Mouse (Mus musculus) midbrain, postnatal 0 days (tissue): ENCODE results near the gene Kmt2d. TPM values are rescaled to one million over a fixed set of nuclear protein-coding genes. Genes with fewer than 3 reads are reported as not detected.

ENCODE experiments used
- ATAC-seq: fragments of 200-750 bp; cut with Nextera tagmentation; 2 replicates; pipeline ENCODE4 v1.8.0; 2017; ENCODE audit warnings: moderate number of reproducible peaks, mild to moderate bottlenecking, moderate TSS enrichment, moderate library complexity; ENCODE audit not compliant: low FRiP score
- DNase-seq: peaks from one replicate; pipeline ENCODE4 v3.0.0-alpha.2; 2015; ENCODE audit warnings: low spot score
- H3K27ac ChIP-seq: fragments of 300-500 bp; sonication (generic); 2 replicates; pipeline ENCODE4 v1.5.1; 2014; ENCODE audit warnings: low read depth, mild to moderate bottlenecking, low read length, mixed read lengths
- H3K27me3 ChIP-seq: fragments of 300-500 bp; sonication (generic); 2 replicates; pipeline ENCODE4 v1.6.1; 2014; ENCODE audit warnings: low read length, control low read depth, mixed read lengths; ENCODE audit not compliant: insufficient read depth
- H3K36me3 ChIP-seq: fragments of 300-500 bp; sonication (generic); 2 replicates; pipeline ENCODE4 v1.6.1; 2014; ENCODE audit warnings: low read length, control low read depth, mixed read lengths; ENCODE audit not compliant: insufficient read depth
- H3K4me1 ChIP-seq: fragments of 300-500 bp; sonication (generic); 2 replicates; pipeline ENCODE4 v1.6.1; 2014; ENCODE audit warnings: mild to moderate bottlenecking, control low read depth, antibody characterized with exemption, low read length, mixed read lengths; ENCODE audit not compliant: insufficient read depth
- H3K4me2 ChIP-seq: fragments of 300-500 bp; sonication (generic); 2 replicates; pipeline ENCODE4 v1.6.1; 2014; ENCODE audit warnings: low read depth, mild to moderate bottlenecking, low read length, mixed read lengths; ENCODE audit not compliant: poor library complexity, severe bottlenecking
- H3K4me3 ChIP-seq: fragments of 300-500 bp; sonication (generic); 2 replicates; pipeline ENCODE4 v1.5.1; 2014; ENCODE audit warnings: low read depth, mild to moderate bottlenecking, low read length, moderate library complexity
- H3K9ac ChIP-seq: fragments of 300-500 bp; sonication (generic); replicated peaks from 2 replicates; pipeline ENCODE4 v1.6.1; 2014; ENCODE audit warnings: mild to moderate bottlenecking, low read length, moderate library complexity, mixed read lengths; ENCODE audit not compliant: poor library complexity, severe bottlenecking
- H3K9me3 ChIP-seq: fragments of 300-500 bp; sonication (generic); 2 replicates; pipeline ENCODE4 v1.6.1; 2016; ENCODE audit warnings: low read length, control low read depth
- CTCF ChIP-seq: IDR thresholded peaks from 2 replicates; pipeline ENCODE4 v1.5.1; 2016; ENCODE audit warnings: antibody characterized with exemption, mild to moderate bottlenecking
- WGBS: fragments of 180-500 bp; shearing (Covaris S2); extraction: QIAGEN DNeasy Blood & Tissue Kit; methylation state at CpG from one replicate; pipeline ENCODE4 v1.1.7; 2014; 5-methylcytosine and 5-hydroxymethylcytosine counted together
- polyA plus RNA-seq: library from polyadenylated mRNA; unstranded; fragments of >200 nt; fragmentation: Nextera tagmentation; extraction: Ambion mirVana; gene quantifications from 2 replicates; pipeline ENCODE4 v1.2.1, GENCODE M21; 2015
- total RNA-seq: library from RNA; depleted of rRNA; stranded (reverse); fragments of >200 nt; gene quantifications from 2 replicates; pipeline ENCODE4 v1.2.3, GENCODE M21; 2014; rRNA removed

Kmt2d gene
- total and polyA plus RNA-seq, 2 experiments from 2014 or later = 7.7 to 32.5 TPM

- Histone ChIP-seq H3K9ac (no peak overlapping the region), H3K9me3 (no peaks in the 10 kb centered on the region), H3K27me3 (peaks cover 61% of the 10 kb centered on the region), H3K4me3 (no peak overlapping the region), H3K27ac (no peak overlapping the region), H3K4me1 (no peaks in the 10 kb centered on the region; the same call in 1 of the 2 replicates), H3K4me2 (no peak overlapping the region), H3K36me3 (no peaks in the 10 kb centered on the region)
- TF ChIP-seq CTCF = no peak
- no peak for ATAC-seq
- no peak for DNase-seq
- 11% methylated on average over 24 of the region's 24 CpGs for WGBS
Measured at GRCm38 (mm10) chr15:98788972-98789660, 81.9 kb downstream of the Kmt2d start.

DNA sequence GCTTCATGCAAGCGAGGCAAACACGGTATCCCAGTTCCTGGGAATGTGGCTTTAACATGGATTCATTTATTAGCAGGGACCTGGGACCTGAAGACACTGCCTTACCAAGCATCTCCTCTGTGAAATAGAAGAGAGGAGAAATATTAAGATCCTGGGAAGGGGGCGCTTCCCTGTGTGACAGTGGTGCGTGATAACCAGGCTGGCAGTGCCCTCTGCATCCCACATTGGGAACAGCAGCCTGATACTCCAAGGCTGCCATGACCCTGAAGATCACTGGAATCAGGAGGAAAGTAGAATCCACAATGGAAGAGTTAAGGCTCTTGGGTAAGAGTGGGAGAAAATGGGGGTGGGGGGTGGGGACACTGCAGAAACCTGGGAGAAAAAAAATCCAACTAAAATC is 83.1 kb downstream of the Kmt2d start:
- Histone ChIP-seq H3K4me2 (no peak overlapping the region), H3K9ac (no peak overlapping the region), H3K9me3 (no peaks in the 10 kb centered on the region), H3K27ac (no peak overlapping the region), H3K4me3 (no peak overlapping the region), H3K36me3 (no peaks in the 10 kb centered on the region), H3K27me3 (peaks cover 49% of the 10 kb centered on the region), H3K4me1 (no peaks in the 10 kb centered on the region; the same call in 1 of the 2 replicates)
- 39% methylated on average over 4 of the region's 4 CpGs for WGBS
- DNase-seq (peak; percentile 76), ATAC-seq (0 out of 2 replicates have a peak, but pooled peaks have one; percentile 31)
- peak; percentile 87 for TF ChIP-seq CTCF

- no peak for ATAC-seq
- no peak overlapping the region for H3K4me3 ChIP-seq
Measured at GRCm38 (mm10) chr15:98785744-98786143, 85.3 kb downstream of the Kmt2d start.

More at GRCm38 (mm10) chr15:98785744-98786143, 85.3 kb downstream of the Kmt2d start:
- Histone ChIP-seq H3K9ac (no peak overlapping the region), H3K4me2 (no peak overlapping the region), H3K9me3 (no peaks in the 10 kb centered on the region), H3K27ac (no peak overlapping the region), H3K36me3 (no peaks in the 10 kb centered on the region), H3K4me1 (no peaks in the 10 kb centered on the region), H3K27me3 (peaks cover 39% of the 10 kb centered on the region)
- TF ChIP-seq CTCF = peak; percentile 66
- 51% methylated on average over 7 of the region's 7 CpGs for WGBS
- DNase-seq = no peak

Other genes starting within 250 kb of the Kmt2d start
- 211 and 239 TPM in 2 replicates for gene Cacnb3, start 240.4 kb downstream of the Kmt2d start, total RNA-seq
- 150 and 155 TPM in 2 replicates for gene Cacnb3, start 240.4 kb downstream of the Kmt2d start, polyA plus RNA-seq
- gene Ddx23, start 208.3 kb downstream of the Kmt2d start, total RNA-seq = 46.7 and 50.5 TPM in 2 replicates
- gene Ddx23, start 208.3 kb downstream of the Kmt2d start, polyA plus RNA-seq = 14.0 and 20.5 TPM in 2 replicates
- 34.5 and 42.9 TPM in 2 replicates for gene Rnd1, start 193.7 kb downstream of the Kmt2d start, total RNA-seq
- 20.7 and 24.9 TPM in 2 replicates for gene Rnd1, start 193.7 kb downstream of the Kmt2d start, polyA plus RNA-seq
- gene Ccdc65, start 163.0 kb downstream of the Kmt2d start, total RNA-seq = 6.9 and 9.1 TPM in 2 replicates
- gene Ccdc65, start 163.0 kb downstream of the Kmt2d start, polyA plus RNA-seq = 11.4 and 12.3 TPM in 2 replicates
- gene Fkbp11, start 143.0 kb downstream of the Kmt2d start, total RNA-seq = 1.0 and 2.8 TPM in 2 replicates
- 4.4 and 5.4 TPM in 2 replicates for gene Fkbp11, start 143.0 kb downstream of the Kmt2d start, polyA plus RNA-seq
- gene Arf3, start 108.0 kb downstream of the Kmt2d start, total RNA-seq = 122 and 144 TPM in 2 replicates
- gene Arf3, start 108.0 kb downstream of the Kmt2d start, polyA plus RNA-seq = 89.2 and 93.8 TPM in 2 replicates
- gene Wnt10b, start 93.1 kb downstream of the Kmt2d start, total RNA-seq = 0.38 and 1.5 TPM in 2 replicates
- not detected in 2 replicates for gene Wnt10b, start 93.1 kb downstream of the Kmt2d start, polyA plus RNA-seq
- gene Wnt1, start 81.3 kb downstream of the Kmt2d start, total RNA-seq = 0.33 TPM in 2 replicates
- gene Wnt1, start 81.3 kb downstream of the Kmt2d start, polyA plus RNA-seq = 0.81 and 1.1 TPM in 2 replicates
- 5.5 and 7.3 TPM in 2 replicates for gene Ddn, start 61.7 kb downstream of the Kmt2d start, total RNA-seq
- gene Ddn, start 61.7 kb downstream of the Kmt2d start, polyA plus RNA-seq = 0.51 and 0.64 TPM in 2 replicates
- 45.1 and 50.6 TPM in 2 replicates for gene Prkag1, start 39.7 kb downstream of the Kmt2d start, total RNA-seq
- gene Prkag1, start 39.7 kb downstream of the Kmt2d start, polyA plus RNA-seq = 50.6 and 57.4 TPM in 2 replicates
- 9.4 and 10.1 TPM in 2 replicates for gene Rhebl1, start 23.3 kb upstream of the Kmt2d start, total RNA-seq
- 30.7 and 31.1 TPM in 2 replicates for gene Rhebl1, start 23.3 kb upstream of the Kmt2d start, polyA plus RNA-seq
- 0.38 and 0.71 TPM in 2 replicates for gene Dhh, start 27.3 kb upstream of the Kmt2d start, total RNA-seq
- gene Dhh, start 27.3 kb upstream of the Kmt2d start, polyA plus RNA-seq = 0.18 and 0.22 TPM in 2 replicates
- 46.0 and 56.9 TPM in 2 replicates for gene Lmbr1l, start 47.0 kb upstream of the Kmt2d start, total RNA-seq
- 19.6 and 21.7 TPM in 2 replicates for gene Lmbr1l, start 47.0 kb upstream of the Kmt2d start, polyA plus RNA-seq
- gene Tuba1b, start 63.4 kb upstream of the Kmt2d start, total RNA-seq = 2,522 and 3,264 TPM in 2 replicates
- gene Tuba1b, start 63.4 kb upstream of the Kmt2d start, polyA plus RNA-seq = 1,582 and 1,796 TPM in 2 replicates
- gene Gm49450, start 82.3 kb upstream of the Kmt2d start, total RNA-seq = 1,797 and 2,945 TPM in 2 replicates
- not detected in 2 replicates for gene Gm49450, start 82.3 kb upstream of the Kmt2d start, polyA plus RNA-seq
- 17,447 and 20,461 TPM in 2 replicates for gene Tuba1a, start 82.5 kb upstream of the Kmt2d start, total RNA-seq
- 15,641 and 16,823 TPM in 2 replicates for gene Tuba1a, start 82.5 kb upstream of the Kmt2d start, polyA plus RNA-seq
- 18.2 and 22.6 TPM in 2 replicates for gene Tuba1c, start 158.7 kb upstream of the Kmt2d start, total RNA-seq
- 9.6 and 9.9 TPM in 2 replicates for gene Tuba1c, start 158.7 kb upstream of the Kmt2d start, polyA plus RNA-seq
- 9.8 and 11.2 TPM in 2 replicates for gene Prph, start 184.0 kb upstream of the Kmt2d start, total RNA-seq
- 8.0 and 9.1 TPM in 2 replicates for gene Prph, start 184.0 kb upstream of the Kmt2d start, polyA plus RNA-seq
- gene Troap, start 203.4 kb upstream of the Kmt2d start, total RNA-seq = 1.6 and 4.1 TPM in 2 replicates
- 1.4 and 2.1 TPM in 2 replicates for gene Troap, start 203.4 kb upstream of the Kmt2d start, polyA plus RNA-seq
- 17.7 and 21.1 TPM in 2 replicates for gene C1ql4, start 216.6 kb upstream of the Kmt2d start, total RNA-seq
- 8.5 and 9.2 TPM in 2 replicates for gene C1ql4, start 216.6 kb upstream of the Kmt2d start, polyA plus RNA-seq
- 0.61 and 0.88 TPM in 2 replicates for gene Dnajc22, start 222.0 kb upstream of the Kmt2d start, total RNA-seq
- 1.3 and 1.6 TPM in 2 replicates for gene Dnajc22, start 222.0 kb upstream of the Kmt2d start, polyA plus RNA-seq